Mouse (Mus musculus) gastrocnemius, postnatal 36 days (tissue): ENCODE results near the gene Lingo3. TPM values are rescaled to one million over a fixed set of nuclear protein-coding genes. Genes with fewer than 3 reads are reported as not detected.
A peak's percentile ranks its signal among the peaks of the same experiment; 100 is the strongest.

Experiments
- DNase-seq, 2 experiments: peaks; one replicate each; pipeline ENCODE4 v3.0.0; 2022
- intact Hi-C: fragments of 180-260 bp; cut with DNase I; formaldehyde crosslinking; loops from one replicate; pipeline ENCODE4 v1.15.1; 2025
- total RNA-seq, 2 experiments: library from RNA; stranded (reverse); gene quantifications; 2 replicates each; pipeline ENCODE4 v1.2.3; 2021

The Lingo3 gene
- total RNA-seq, 2 experiments from 2014 or later, result 8.4 to 10.3 TPM

DNA sequence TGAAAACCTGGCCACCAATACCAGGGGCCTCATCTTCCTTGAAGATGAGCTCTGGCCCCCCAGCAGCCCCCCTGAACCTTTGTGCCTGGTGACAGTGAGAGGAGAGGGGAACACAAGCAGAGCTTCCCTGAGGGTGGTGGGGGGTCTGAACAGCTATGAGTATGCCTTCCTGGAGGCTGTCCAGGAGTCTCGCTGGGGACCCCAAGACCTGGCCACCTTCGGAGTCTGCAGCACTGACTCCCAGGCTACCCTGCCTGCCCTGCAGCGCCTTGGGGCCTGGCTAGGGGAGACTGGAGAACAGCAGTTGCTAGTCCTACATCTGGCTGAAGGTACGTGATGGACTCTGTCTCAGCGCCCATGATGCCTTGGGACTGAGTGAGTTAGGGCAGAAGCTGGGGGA, 38.5 kb downstream of the Lingo3 start:
- intact Hi-C loops, result no loop called here
- no peak for DNase-seq

DNA sequence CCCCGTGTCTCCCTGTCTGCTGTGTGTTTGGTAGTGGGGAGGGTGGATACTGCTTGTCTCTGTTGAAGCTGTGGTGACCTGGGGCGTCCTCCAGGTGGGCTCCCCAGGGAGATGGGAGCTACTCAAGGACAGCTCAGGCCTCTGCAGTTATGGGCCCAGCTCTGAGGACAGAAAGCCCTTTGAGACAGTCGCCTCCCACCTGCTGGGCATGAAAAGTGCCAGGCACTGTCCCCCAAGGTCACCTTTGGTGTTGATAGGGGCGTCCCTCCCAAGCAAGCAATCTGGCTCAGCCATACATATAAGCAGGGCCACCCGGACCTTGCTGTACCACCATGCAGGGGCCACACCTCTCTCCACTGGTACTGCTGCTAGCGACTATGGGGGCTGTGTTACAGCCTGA, 38.9 kb downstream of the Lingo3 start, which contains the start of gene Amh:
Gene Amh (plus strand): TSS at position 328 of the 400 bp plus-strand sequence.
- intact Hi-C loops, result no loop called here

DNA sequence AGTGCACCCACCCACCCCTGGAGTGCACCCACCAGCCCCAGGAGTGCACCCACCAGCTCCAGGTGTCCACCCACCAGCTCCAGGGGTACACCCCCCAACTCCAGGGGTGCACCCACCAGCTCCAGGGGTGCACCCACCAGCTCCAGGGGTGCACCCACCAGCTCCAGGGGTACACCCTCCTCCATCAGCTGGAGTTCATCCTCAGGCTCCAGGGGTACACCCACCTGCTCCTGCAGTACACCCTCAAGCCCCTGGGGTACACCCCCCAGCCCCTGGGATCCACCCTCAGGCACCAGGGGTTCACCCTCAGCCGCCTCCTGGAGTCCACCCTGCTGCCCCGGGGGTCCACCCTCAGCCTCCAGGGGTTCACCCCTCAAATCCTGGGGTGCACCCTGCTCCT, 39.5 kb downstream of the Lingo3 start:
- intact Hi-C loops, result no loop called here
- no peak for DNase-seq

More for the DNA sequence above, 38.9 kb downstream of the Lingo3 start, which contains the start of gene Amh:
- no peak for DNase-seq

DNA sequence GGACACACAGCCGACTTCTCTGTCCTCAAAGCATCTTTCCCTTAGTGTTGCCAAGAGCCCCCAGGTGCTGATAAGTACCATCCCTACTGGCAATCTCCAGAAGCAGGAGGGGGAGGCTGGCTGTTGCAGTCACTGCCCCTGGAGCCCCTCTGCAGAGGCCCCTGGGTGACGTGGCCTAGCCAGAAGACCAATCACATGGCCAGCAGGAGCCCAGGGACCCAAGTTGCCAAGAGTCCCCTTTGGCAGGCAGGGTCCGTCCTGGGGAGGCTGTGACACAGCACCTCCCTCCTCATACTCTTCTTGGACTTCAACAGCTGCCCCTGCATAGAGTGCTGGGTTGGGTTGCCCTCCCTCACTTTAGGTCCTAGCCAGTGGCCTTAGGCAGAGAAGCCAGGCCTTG, 40.8 kb downstream of the Lingo3 start:
- intact Hi-C loops, result no loop called here

DNA sequence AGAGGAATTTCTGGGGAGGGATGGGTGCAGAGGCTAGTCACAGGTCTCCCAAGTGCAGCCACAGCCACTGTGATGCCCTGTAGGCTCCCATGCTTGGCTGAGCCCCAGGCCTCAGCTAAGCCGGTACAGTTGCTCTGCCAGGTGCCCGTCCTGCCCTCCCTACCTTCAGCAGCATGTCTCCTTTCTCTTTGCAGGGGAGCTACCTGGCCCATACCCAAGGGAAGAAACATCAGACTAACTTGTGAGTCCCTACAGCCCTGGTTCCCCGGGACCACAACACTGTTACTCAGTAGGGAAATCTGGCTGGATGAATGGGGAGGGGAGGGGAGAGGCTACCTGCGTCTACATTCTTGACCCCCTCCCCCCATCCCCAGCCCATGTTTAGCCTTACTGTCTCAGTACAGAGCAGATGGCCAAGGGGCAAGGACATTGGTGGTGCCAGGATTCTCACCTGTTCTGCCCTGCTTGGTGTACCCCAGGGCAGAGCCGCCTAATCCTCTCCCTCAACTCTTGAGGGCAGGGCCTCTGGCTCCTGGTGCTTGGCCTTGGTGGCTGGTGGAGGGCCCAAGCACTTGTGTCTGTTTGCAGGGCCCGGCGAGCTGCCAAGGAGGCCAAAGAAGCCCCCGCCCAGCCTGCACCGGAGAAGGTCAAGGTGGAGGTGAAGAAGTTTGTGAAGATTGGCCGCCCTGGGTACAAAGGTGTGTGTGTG, 41.5 kb downstream of the Lingo3 start:
- intact Hi-C loops, result no loop called here
- no peak for DNase-seq

More for the DNA sequence above, 40.8 kb downstream of the Lingo3 start:
- no peak for DNase-seq

DNA sequence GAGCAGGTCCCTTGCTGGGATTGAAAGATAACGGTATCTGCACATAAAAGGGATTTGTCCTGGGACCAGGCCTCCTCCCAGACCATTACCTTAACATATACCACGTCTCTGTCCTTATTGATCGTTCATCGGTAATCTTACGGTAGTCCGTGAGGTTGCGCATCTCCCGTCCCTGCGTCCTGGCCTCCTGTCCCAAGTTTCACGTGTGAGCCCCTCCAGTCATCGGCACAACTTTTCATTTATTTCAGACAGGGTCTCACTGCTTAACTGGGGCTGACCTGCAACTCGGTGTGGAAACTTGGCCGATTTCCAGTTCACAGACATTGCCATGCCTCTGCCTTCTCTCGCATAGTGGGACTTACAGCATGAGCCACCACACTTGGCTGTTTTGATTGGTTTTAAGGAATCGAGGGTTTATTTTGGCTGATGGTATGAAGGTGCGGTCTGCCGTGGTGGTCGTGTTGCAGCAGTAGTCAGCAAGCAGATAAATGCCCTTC, 44.7 kb downstream of the Lingo3 start:
- intact Hi-C loops, result no loop called here
- no peak for DNase-seq

DNA sequence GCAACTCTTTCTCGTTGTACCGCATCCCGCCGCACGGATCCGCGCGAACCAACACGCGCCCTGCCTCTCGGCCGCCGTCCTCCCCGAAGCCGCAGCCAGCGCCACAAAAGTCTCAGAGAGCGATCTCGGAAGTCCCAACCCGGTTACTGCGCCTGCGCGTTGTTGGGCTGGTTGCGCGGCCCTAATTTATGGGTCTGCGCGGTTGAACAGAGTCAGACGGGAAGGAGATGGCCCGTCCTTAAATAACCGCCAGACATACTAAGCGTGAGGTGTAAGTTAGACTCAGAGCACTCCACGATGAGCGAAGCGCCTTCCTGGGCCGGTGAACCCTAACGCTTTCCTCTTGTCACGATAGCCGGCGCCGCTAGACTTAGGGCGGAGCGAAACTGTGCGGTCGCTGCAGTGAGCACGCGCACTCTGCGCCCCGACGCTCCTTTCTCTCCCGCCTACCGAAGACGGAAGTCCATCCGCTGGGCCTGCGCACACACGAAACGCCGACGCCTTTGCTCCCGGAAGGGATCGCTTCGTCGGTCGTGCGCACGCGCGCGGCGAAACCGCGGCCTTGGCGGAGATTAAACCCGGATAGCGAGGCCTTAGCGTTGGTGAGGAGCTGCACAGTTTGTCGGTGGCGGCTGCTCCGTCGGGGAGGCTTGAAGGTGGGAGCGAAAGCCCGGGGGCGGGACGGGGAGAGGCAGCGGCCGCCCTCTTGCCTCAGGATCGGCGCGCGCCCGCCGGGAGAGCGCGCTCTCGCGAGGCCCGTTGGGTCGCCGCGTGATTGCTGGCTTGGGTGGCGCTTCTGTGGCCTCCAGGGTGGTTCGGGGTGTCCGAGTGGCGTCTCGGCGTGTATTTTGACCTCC, 45.5 kb downstream of the Lingo3 start, which contains the start of the genes Sf3a2 and Plekhj1:
Gene Sf3a2 (plus strand): TSS at position 49 of the 857 bp plus-strand sequence.
Gene Plekhj1 (minus strand): TSS at position 477 of the 857 bp plus-strand sequence.
- DNase-seq, result peak; percentile 93 to 96
- intact Hi-C loops, result no loop called here

DNA sequence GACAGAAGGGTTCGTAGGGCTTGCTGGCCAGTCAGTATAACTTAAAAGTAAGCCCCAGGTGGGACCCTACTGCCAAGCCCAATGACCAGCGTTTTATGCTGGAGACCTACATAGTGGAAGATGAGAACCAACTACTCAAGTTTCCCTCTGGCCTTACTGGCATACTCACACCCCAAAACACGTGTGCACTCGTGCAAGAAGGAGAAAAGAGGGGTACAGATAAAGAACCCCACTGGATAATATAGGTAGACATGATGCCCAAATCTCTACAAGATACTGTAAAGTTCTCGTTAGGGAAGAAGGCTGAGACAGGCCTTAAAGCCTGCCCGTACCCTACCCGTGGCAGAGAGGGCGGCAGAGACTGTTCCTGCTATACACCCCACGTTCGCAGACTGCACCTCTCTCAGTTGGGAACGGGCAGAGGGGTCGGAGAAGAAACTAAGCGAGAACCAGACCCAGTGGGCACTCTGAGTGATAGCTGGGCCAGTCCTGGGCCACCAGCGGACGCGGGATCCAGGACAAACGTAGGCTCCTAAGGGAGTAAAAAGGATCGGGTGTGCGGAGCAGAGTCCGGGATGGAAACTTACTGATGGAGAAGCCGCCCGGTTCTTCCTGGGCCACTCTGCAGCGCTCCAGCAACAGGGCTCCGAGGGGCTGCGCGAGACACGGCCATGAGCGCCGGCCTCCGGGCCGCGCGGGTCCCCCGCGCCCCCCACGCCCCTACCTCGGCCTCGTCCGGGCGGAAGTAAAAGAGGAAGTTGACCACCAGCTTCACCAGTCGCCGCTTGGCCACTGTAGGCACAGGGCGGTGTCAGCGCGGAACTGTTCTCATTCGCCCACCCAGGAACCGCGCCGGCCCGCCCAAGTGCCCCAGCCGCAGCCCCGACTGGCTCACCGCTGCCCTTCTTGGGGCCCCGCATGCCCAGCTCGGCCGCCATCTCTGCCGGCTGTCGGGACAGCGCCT, 46.4 kb downstream of the Lingo3 start:
- intact Hi-C loops, result no loop called here

DNA sequence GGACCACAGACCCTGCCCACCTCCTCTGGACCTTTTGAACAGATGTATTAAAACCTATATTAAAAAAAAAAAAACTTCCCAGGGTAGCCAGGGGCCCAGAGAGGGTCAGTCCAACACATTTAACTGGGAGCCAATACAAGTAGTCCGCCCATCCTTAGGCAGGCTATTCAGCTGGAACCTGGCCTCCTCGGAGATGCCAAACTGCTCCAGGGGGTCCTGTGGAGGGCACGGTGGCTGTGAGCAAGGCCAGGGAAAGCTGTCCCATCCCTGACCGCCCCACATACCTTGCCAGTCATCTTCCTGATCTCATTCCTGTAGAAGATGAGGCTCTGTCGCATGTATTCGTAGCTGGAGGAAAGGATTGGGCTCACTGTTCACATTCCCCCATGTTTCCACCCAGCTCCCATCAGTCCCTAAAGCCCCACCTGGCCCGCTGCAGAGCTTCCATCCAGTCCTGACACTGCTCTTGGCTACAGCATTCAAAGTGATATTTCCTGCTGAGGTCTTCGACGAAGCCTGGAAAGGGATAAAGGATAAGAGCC, 47.5 kb downstream of the Lingo3 start:
- intact Hi-C loops, result no loop called here
- no peak for DNase-seq

More for the DNA sequence above, 46.4 kb downstream of the Lingo3 start:
- DNase-seq, result no peak

DNA sequence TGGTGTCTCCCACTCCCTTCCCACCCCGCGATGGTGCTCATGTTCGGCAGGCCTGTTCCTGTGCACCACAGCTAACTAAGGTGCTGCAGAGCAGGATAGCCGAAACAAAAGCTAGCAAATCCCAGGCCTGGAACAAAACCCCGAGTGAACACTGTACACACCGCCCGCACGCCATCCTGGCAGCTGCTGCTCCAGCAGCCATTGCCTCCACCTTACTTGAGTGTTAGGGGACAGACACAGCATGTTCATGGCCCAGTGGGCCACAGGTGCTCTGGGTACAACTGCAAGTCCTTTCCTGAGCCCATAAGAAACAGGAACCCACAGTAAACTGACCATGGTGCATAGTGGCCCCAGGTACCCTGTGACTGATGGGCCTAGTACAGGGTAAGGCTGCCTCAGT, 49.1 kb downstream of the Lingo3 start:
- intact Hi-C loops, result no loop called here
- no peak for DNase-seq

DNA sequence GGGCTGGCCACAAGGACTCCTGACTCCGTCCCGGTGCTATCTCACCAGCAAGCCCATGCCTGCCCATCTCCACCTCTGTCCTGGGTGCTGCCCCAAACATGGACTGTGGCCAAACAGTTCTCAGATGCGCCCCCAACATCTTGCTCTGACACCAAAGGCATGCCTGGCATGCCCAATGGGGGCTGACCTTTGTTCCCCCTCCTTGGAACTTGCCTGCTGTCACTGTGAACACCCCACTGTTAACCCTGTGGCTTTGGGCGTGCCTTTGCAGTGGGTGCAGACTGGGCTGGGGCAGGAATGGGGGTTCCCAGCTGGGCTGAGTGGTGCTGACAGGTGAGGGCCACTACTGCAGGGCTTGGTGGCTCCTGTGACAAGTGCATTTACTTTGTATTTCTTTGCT, 50.0 kb downstream of the Lingo3 start:
- no peak for DNase-seq
- intact Hi-C loops, result no loop called here

DNA sequence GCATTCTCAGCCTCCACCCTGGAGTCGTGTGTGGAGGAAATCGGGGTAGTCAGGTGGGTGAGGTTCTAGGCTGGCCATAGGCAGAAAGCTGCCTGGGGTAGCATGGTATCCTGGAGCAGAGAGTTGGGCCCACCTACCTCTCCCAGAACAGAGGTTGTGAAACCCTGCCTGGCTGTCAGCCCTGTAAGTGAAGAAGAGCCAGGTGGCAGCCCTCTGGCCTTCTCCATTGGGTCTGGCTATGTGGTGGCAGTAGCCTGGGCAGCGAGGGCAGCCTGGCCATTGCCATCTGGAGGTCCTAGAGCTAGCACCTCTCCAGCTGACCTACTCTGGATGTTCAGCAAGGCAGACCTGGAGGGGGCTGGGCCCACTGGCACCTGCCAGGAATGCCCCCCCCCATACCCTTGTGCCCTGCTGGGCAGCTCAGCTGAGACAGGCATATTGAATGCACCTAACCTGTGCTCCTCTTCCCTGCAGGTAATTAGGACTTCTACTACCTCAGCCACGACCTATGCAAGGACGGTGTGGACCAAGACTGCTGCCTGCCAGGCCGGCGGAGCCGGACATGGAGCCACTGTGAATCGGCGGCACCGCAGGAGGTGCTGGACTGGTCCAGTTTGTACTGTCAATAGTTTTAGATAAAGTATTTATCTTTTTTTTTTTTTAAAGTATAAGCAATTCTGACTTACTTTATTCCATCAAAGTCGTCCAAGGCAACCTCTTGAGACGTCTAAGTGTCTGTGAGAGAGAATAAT, 50.6 kb downstream of the Lingo3 start:
- intact Hi-C loops, result no loop called here
- no peak for DNase-seq

DNA sequence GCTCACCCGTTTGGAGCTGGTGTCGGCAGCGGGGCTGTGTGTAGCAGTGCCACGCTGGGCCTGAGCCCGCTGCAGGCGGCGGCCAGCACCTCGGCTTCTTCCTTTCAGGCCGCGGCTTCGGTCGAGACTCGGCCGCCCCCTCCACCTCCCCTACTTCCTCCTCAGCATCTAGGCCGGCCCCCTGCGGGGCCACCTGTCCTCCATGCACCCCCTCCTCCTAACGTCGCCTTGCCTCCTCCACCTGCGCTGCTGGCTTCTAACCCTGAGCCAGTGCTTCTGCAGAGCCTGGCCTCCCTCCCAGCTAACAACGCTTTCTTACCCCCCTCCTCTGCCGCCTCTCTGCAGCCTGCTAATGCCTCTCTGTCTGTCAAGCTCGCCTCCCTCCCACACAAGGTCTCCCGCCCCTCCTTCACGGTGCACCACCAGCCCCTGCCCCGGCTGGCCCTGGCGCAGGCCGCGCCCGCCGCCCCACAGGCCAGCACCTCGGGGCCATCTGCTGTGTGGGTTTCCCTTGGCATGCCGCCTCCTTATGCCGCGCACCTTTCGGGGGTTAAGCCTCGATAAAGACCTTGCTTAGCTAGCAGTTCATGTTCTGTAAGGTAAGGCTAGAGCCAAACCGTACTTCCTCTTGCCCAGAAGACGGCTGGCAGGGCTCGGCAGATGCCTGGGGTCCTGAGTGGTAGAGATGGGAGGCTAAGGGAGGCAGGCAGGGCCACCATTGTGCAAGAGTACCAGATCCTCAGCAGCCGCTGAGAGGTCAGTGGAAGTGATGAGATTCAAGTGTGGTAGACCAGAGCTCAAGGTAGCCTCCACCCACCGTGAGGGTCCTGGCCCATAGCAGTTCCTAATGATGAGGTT, 51.4 kb downstream of the Lingo3 start:
- no peak for DNase-seq
- intact Hi-C loops, result no loop called here

DNA sequence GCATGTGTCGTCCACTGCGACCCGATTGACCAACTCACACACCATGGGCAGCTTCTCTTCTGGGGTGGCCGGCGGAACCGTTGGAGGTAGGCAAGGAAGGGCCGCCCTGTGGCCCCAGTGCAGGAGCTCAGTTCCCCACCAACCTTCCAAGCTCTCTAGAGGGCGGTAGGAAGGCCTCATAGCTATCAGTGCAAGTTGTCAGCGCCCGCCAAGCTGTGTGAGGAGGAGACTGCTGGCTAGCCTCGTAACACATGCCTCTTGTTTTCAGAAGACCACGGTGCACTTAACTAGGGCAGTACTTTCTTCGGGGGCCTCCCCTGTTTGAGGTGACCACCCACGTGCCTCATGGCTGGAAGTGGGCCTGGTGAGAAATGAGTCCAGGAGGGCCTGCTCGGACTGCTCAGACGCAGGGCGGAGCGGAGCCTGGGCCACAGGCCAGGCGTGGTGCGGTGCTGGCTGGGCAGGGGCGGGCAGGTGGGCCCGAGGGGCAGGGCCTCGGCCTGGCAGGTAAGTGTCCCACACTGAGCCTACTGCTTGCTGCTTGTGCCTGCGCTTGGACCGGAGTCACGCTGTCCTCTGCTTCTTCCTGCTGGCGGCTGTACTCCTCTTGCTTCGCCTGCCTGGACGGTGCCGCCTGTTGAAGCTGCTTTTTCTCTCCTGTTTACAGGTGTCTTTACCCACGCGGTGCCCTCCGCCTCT, 52.2 kb downstream of the Lingo3 start:
- intact Hi-C loops, result no loop called here

DNA sequence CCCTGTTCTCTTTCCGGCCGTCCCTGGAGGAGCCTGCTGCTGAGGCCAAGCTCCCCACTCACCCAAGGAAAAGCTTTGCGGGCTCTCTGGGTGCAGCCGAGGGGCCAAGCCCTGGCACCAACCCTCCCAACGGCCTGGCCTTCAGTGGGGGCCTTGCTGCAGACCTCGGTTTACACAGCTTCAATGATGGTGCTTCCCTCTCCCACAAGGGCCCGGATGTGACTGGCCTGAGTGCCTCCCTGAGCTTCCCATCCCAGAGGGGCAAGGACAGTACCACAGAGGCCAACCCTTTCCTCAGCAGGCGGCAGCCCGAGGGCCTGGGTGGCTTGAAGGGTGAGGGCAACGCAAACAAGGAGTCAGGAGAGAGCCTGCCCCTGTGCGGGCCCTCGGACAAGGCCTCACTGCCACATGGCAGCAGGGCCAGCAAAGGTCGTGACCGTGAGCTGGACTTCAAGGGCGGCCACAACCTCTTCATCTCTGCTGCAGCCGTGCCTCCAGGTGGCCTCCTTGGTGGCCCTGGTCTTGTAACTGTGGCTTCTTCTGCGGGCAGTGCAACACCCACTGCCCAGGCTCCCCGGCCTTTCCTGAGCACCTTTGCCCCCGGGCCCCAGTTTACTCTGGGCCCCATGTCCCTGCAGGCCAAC, 53.0 kb downstream of the Lingo3 start:
- intact Hi-C loops, result no loop called here
- no peak for DNase-seq

More for the DNA sequence above, 52.2 kb downstream of the Lingo3 start:
- no peak for DNase-seq

DNA sequence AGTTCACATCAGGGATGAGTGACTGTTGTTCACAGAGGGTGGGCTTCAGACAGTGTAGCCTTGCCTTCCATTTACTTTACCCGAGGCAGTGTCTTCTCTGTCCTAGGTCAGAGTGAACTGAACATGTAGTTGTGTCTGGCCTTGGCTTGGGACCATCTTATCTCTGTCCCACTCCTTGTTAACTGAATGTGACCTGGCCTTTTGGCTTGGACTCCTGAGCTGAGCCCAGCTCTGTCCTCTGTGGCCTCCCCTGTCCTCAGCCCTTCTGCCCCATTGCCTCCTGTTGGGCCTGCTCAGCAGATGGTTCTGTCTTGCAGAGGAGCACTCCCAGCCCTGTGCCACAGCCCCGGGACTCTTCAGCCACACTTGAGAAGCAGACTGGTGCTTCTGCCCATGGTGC, 56.3 kb downstream of the Lingo3 start:
- intact Hi-C loops, result no loop called here
- no peak for DNase-seq

DNA sequence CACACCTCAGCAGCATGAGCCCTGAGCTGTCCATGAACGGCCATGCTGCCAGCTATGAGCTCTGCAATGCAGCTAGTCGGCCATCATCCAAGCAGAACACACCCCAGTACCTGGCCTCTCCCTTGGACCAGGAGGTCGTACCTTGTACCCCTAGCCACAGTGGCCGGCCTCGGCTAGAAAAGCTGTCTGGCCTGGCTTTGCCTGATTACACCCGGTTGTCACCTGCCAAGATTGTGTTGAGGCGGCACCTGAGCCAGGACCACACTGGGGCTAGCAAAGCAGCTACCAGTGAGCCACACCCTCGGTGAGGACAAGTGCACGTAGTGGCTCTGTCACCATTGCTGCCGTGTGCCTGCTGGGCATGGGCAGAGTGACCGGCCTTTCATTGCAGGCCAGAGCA, 57.9 kb downstream of the Lingo3 start:
- DNase-seq, result no peak
- intact Hi-C loops, result no loop called here
